Mouse (Mus musculus) MEL (cell line): ENCODE measurements around the gene Fam219b.

ENCODE experiments used
- CTCF ChIP-seq, 3 experiments: IDR thresholded peaks in 2 of 3; conservative IDR thresholded peaks in 1 of 3; 2 replicates each; pipeline ENCODE4 v1.5.1; 2011 to 2012; ENCODE audit warnings: low read length in 3 of 3, low read depth in 2 of 3, mild to moderate bottlenecking in 2 of 3, improper control_type of control experiment in 1 of 3, inconsistent platforms in 1 of 3, mixed read lengths in 1 of 3, moderate library complexity in 1 of 3; ENCODE audit not compliant: control insufficient read depth in 1 of 3, insufficient read depth in 1 of 3, poor library complexity in 1 of 3, severe bottlenecking in 1 of 3
- EP300 ChIP-seq, 2 experiments: IDR thresholded peaks; 2 replicates each; pipeline ENCODE4 v1.6.1; 2011; ENCODE audit warnings: improper control_type of control experiment in 2 of 2, low read length in 2 of 2, low read depth in 1 of 2, mild to moderate bottlenecking in 1 of 2
- MAX ChIP-seq: IDR thresholded peaks from 2 replicates; pipeline ENCODE4 v1.6.1; 2011; ENCODE audit warnings: low read length, improper control_type of control experiment

DNA sequence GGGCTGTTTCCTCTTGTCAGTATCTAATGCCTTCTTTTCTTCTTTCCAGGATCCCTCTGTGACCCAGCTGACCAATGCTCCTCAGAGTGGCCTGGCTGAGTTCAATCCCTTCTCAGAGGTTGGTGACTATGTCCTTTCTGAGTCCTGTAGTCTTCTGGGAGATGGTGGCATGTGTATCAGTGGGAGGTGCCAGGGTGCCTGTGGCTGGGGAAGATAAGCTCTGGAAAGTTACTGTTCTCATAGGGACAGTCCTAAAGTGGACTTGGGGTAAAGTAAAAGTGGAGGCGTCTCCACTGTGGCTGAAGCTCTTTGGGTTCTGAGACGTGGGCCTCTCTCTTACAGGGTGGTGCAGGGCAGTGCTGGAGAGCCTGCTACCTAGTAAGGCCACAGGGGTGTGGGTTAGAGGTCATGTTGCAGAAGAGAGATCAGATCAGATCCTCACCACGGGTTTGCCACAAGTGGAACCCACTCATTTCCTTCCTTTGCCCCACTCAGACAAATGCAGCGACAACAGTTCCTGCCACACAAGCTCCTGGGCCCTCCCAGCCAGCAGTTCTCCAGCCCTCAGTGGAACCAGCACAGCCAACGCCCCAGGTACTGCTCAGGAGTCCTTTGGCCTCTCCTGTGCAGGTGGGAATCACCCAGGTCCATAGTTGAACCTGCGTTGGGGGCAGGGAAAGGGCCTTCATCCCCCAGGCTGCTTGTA is 40.0 kb downstream of the Fam219b start:
- TF ChIP-seq CTCF (IDR thresholded peaks at IDR 0.05 in 2 of 3, conservative IDR thresholded peaks at IDR 0.05 in 1 of 3; ENCODE audit: control insufficient read depth in 1 of 3, insufficient read depth in 1 of 3, low read depth in 2 of 3, low read length in 3 of 3, poor library complexity in 1 of 3, severe bottlenecking in 1 of 3) = no peak
- no peak for TF ChIP-seq EP300 (IDR thresholded peaks at IDR 0.05; ENCODE audit: low read depth in 1 of 2, low read length in 2 of 2)
- TF ChIP-seq MAX = no peak
